Mouse (Mus musculus) macrophage (primary cell): Measurements from ENCODE around the gene Pts. TPM values are rescaled to one million over a fixed set of nuclear protein-coding genes. Genes with fewer than 3 reads are reported as not detected.

Experiments used
- H3K27ac ChIP-seq: fragments of 350-480 bp; formaldehyde crosslinking; 2 replicates; pipeline ENCODE4 v1.9.0; 2021
- H3K36me3 ChIP-seq: fragments of 350-480 bp; formaldehyde crosslinking; 2 replicates; pipeline ENCODE4 v1.9.0; 2021; ENCODE audit errors: inconsistent target
- H3K4me3 ChIP-seq: fragments of 350-480 bp; formaldehyde crosslinking; 2 replicates; pipeline ENCODE4 v1.9.0; 2021; ENCODE audit errors: inconsistent target
- H3K79me2 ChIP-seq: fragments of 350-480 bp; formaldehyde crosslinking; 2 replicates; pipeline ENCODE4 v1.9.0; 2021; ENCODE audit errors: inconsistent target
- WGBS: methylation state at CpG from one replicate; pipeline ENCODE4 v1.1.7; 2026; ENCODE audit warnings: inconsistent platforms; ENCODE audit not compliant: missing documents; 5-methylcytosine and 5-hydroxymethylcytosine counted together
- polyA plus RNA-seq: library from polyadenylated mRNA; stranded (reverse); fragments of 250-400 nt; gene quantifications from 3 replicates; pipeline ENCODE4 v1.2.4, GENCODE M21; 2018; ENCODE audit warnings: inconsistent platforms

Pts gene
- polyA plus RNA-seq, 1 experiment from 2014 or later: 48.4 TPM

- Histone ChIP-seq H3K79me2 (no peaks in the 10 kb centered on the region), H3K4me3 (no peak overlapping the region), H3K36me3 (0 out of 2 replicates have a peak, but pooled peaks cover under 1% of the 10 kb centered on the region), H3K27ac (no peak overlapping the region)
- WGBS: 88% methylated on average over 2 of the region's 2 CpGs
These were observed 9.7 kb downstream of the Pts start for GRCm38 (mm10) chr9:50518781-50519180.

- 84% methylated on average over 5 of the region's 5 CpGs for WGBS
These were observed 13.1 kb downstream of the Pts start for GRCm38 (mm10) chr9:50515462-50515861.

GRCm38 (mm10) chr9:50507570-50507969 lies 21.0 kb downstream of the Pts start:
- 76% methylated on average over 7 of the region's 7 CpGs for WGBS
- Histone ChIP-seq H3K27ac (no peak overlapping the region), H3K4me3 (no peak overlapping the region), H3K79me2 (no peaks in the 10 kb centered on the region), H3K36me3 (no peaks in the 10 kb centered on the region)

More at GRCm38 (mm10) chr9:50515462-50515861, 13.1 kb downstream of the Pts start:
- H3K4me3 ChIP-seq: no peak overlapping the region
- no peak overlapping the region for H3K27ac ChIP-seq
- no peaks in the 10 kb centered on the region for H3K79me2 ChIP-seq
- H3K36me3 ChIP-seq: no peaks in the 10 kb centered on the region

- H3K79me2 ChIP-seq: no peaks in the 10 kb centered on the region
- WGBS: 91% methylated on average over 6 of the region's 6 CpGs
- H3K36me3 ChIP-seq: no peaks in the 10 kb centered on the region
- H3K27ac ChIP-seq: no peak overlapping the region
- H3K4me3 ChIP-seq: no peak overlapping the region
These were observed 23.1 kb downstream of the Pts start for GRCm38 (mm10) chr9:50505405-50505804.

GRCm38 (mm10) chr9:50502949-50503348 lies 25.6 kb downstream of the Pts start:
- WGBS: 31% methylated on average over 3 of the region's 3 CpGs
- H3K4me3 ChIP-seq: no peak overlapping the region
- H3K79me2 ChIP-seq: no peaks in the 10 kb centered on the region
- H3K36me3 ChIP-seq: no peaks in the 10 kb centered on the region
- H3K27ac ChIP-seq: no peak overlapping the region

- 40% methylated on average over 14 of the region's 14 CpGs for WGBS
- Histone ChIP-seq H3K4me3 (no peak overlapping the region; the same call in 1 of the 2 replicates), H3K27ac (no peak overlapping the region), H3K36me3 (no peaks in the 10 kb centered on the region), H3K79me2 (no peaks in the 10 kb centered on the region)
These were observed 27.5 kb downstream of the Pts start for GRCm38 (mm10) chr9:50500974-50501501.

- Histone ChIP-seq H3K79me2 (no peaks in the 10 kb centered on the region), H3K36me3 (no peaks in the 10 kb centered on the region), H3K27ac (no peak overlapping the region), H3K4me3 (no peak overlapping the region; the same call in 1 of the 2 replicates)
- WGBS: 77% methylated on average over 15 of the region's 15 CpGs
These were observed 28.0 kb downstream of the Pts start for GRCm38 (mm10) chr9:50500467-50500973.

GRCm38 (mm10) chr9:50499781-50500180 lies 28.7 kb downstream of the Pts start:
- 83% methylated on average over 2 of the region's 3 CpGs for WGBS
- H3K36me3 ChIP-seq: no peaks in the 10 kb centered on the region
- H3K79me2 ChIP-seq: no peaks in the 10 kb centered on the region
- no peak overlapping the region for H3K27ac ChIP-seq
- no peak overlapping the region for H3K4me3 ChIP-seq

- Histone ChIP-seq H3K79me2 (no peaks in the 10 kb centered on the region), H3K27ac (no peak overlapping the region), H3K36me3 (no peaks in the 10 kb centered on the region), H3K4me3 (no peak overlapping the region)
- 21% methylated on average over 16 of the region's 16 CpGs for WGBS
These were observed 29.7 kb downstream of the Pts start for GRCm38 (mm10) chr9:50498815-50499214.

GRCm38 (mm10) chr9:50497536-50497935 lies 31.0 kb downstream of the Pts start:
- H3K36me3 ChIP-seq: no peaks in the 10 kb centered on the region
- no peak overlapping the region for H3K4me3 ChIP-seq
- no peaks in the 10 kb centered on the region for H3K79me2 ChIP-seq
- 63% methylated on average over 2 of the region's 2 CpGs for WGBS
- H3K27ac ChIP-seq: no peak overlapping the region

GRCm38 (mm10) chr9:50497076-50497475 lies 31.4 kb downstream of the Pts start:
- H3K36me3 ChIP-seq: no peaks in the 10 kb centered on the region
- 73% methylated on average over 6 of the region's 6 CpGs for WGBS
- no peaks in the 10 kb centered on the region for H3K79me2 ChIP-seq
- no peak overlapping the region for H3K27ac ChIP-seq
- H3K4me3 ChIP-seq: no peak overlapping the region

- WGBS: 35% methylated on average over 6 of the region's 6 CpGs
- no peaks in the 10 kb centered on the region for H3K36me3 ChIP-seq
- no peak overlapping the region for H3K4me3 ChIP-seq
- H3K79me2 ChIP-seq: no peaks in the 10 kb centered on the region
- H3K27ac ChIP-seq: no peak overlapping the region
These were observed 32.0 kb downstream of the Pts start for GRCm38 (mm10) chr9:50496546-50496945.

GRCm38 (mm10) chr9:50496151-50496505 lies 32.4 kb downstream of the Pts start:
- no peak overlapping the region for H3K4me3 ChIP-seq
- WGBS: 68% methylated on average over 6 of the region's 6 CpGs

GRCm38 (mm10) chr9:50495405-50496150 lies 32.9 kb downstream of the Pts start:
- 92% methylated on average over 10 of the region's 10 CpGs for WGBS
- Histone ChIP-seq H3K27ac (no peak overlapping the region), H3K36me3 (no peaks in the 10 kb centered on the region), H3K79me2 (no peaks in the 10 kb centered on the region), H3K4me3 (no peak overlapping the region)

More at GRCm38 (mm10) chr9:50496151-50496505, 32.4 kb downstream of the Pts start:
- Histone ChIP-seq H3K27ac (no peak overlapping the region), H3K36me3 (no peaks in the 10 kb centered on the region), H3K79me2 (no peaks in the 10 kb centered on the region)

- Histone ChIP-seq H3K4me3 (no peak within 1 kb of the TSS), H3K79me2 (no peaks in the 10 kb centered on the region), H3K27ac (no peak within 1 kb of the TSS), H3K36me3 (no peaks in the 10 kb centered on the region)
- WGBS: 93% methylated on average over 6 of the region's 6 CpGs
These were observed 34.2 kb downstream of the Pts start, which contains the start of gene Plet1 for GRCm38 (mm10) chr9:50494311-50494710. TSS of gene Plet1 (plus strand) at chr9:50494525.
